Mouse (Mus musculus): ENCODE data around the gene S1pr5. TPM values are rescaled to one million over a fixed set of nuclear protein-coding genes. Genes with fewer than 3 reads are reported as not detected.
"Not testable (repeated sequence)": the region's sequence is repeated elsewhere in the genome, so short reads cannot be mapped to it uniquely, and the experiment has no call there.

The S1pr5 gene
- polyA plus RNA-seq, 1 experiment = 24.3 TPM

- TF ChIP-seq CTCF (IDR thresholded peaks at IDR 0.05; ENCODE audit: extremely low read depth, insufficient read depth, low read length) (no peak), POLR2A (IDR thresholded peaks at IDR 0.05; ENCODE audit: extremely low read depth, insufficient read depth, low read length) (no peak)
- Histone ChIP-seq H3K27ac (ENCODE audit: insufficient read depth, low read length) (no peak overlapping the region), H3K4me3 (ENCODE audit: insufficient read depth, low read length) (no peak overlapping the region), H3K4me1 (ENCODE audit: control insufficient read depth, insufficient read depth, low read length) (peaks cover 2% of the 10 kb centered on the region; the same call in 1 of the 2 replicates)
Measured at GRCm38 (mm10) chr9:21231551-21231950, 16.7 kb downstream of the S1pr5 start.

GRCm38 (mm10) chr9:21227342-21227741 lies 20.9 kb downstream of the S1pr5 start:
- no peak overlapping the region for H3K27ac ChIP-seq (ENCODE audit: insufficient read depth, low read length)
- TF ChIP-seq CTCF (IDR thresholded peaks at IDR 0.05; ENCODE audit: extremely low read depth, insufficient read depth, low read length) (no peak), POLR2A (IDR thresholded peaks at IDR 0.05; ENCODE audit: extremely low read depth, insufficient read depth, low read length) (0 out of 2 replicates have a peak, but pooled peaks have one; percentile 20)

GRCm38 (mm10) chr9:21225415-21225758 lies 22.9 kb downstream of the S1pr5 start:
- TF ChIP-seq CTCF (IDR thresholded peaks at IDR 0.05; ENCODE audit: extremely low read depth, insufficient read depth, low read length) (no peak), POLR2A (IDR thresholded peaks at IDR 0.05; ENCODE audit: extremely low read depth, insufficient read depth, low read length) (no peak)
- H3K4me1 ChIP-seq (ENCODE audit: control insufficient read depth, insufficient read depth, low read length) = peaks cover 5% of the 10 kb centered on the region
- H3K4me3 ChIP-seq (ENCODE audit: insufficient read depth, low read length) = peak overlapping the region; percentile 19
- H3K27ac ChIP-seq (ENCODE audit: insufficient read depth, low read length) = no peak overlapping the region

More at GRCm38 (mm10) chr9:21227342-21227741, 20.9 kb downstream of the S1pr5 start:
- Histone ChIP-seq H3K4me3 (ENCODE audit: insufficient read depth, low read length) (peak overlapping the region; percentile 22; the same call in 1 of the 2 replicates), H3K4me1 (ENCODE audit: control insufficient read depth, insufficient read depth, low read length) (peaks cover 2% of the 10 kb centered on the region; the same call in 1 of the 2 replicates)

- Histone ChIP-seq H3K4me1 (ENCODE audit: control insufficient read depth, insufficient read depth, low read length) (peaks cover 5% of the 10 kb centered on the region), H3K4me3 (ENCODE audit: insufficient read depth, low read length) (peak overlapping the region; percentile 19), H3K27ac (ENCODE audit: insufficient read depth, low read length) (no peak overlapping the region)
- TF ChIP-seq POLR2A (IDR thresholded peaks at IDR 0.05; ENCODE audit: extremely low read depth, insufficient read depth, low read length) (no peak), CTCF (IDR thresholded peaks at IDR 0.05; ENCODE audit: extremely low read depth, insufficient read depth, low read length) (no peak)
Measured at GRCm38 (mm10) chr9:21224576-21225414, 23.4 kb downstream of the S1pr5 start.

GRCm38 (mm10) chr9:21223906-21224305 lies 24.3 kb downstream of the S1pr5 start:
- H3K27ac ChIP-seq (ENCODE audit: insufficient read depth, low read length) = no peak overlapping the region
- TF ChIP-seq POLR2A (IDR thresholded peaks at IDR 0.05; ENCODE audit: extremely low read depth, insufficient read depth, low read length) (no peak), CTCF (IDR thresholded peaks at IDR 0.05; ENCODE audit: extremely low read depth, insufficient read depth, low read length) (no peak)
- H3K4me1 ChIP-seq (ENCODE audit: control insufficient read depth, insufficient read depth, low read length) = peaks cover 5% of the 10 kb centered on the region
- no peak overlapping the region for H3K4me3 ChIP-seq (ENCODE audit: insufficient read depth, low read length)

- H3K27ac ChIP-seq (ENCODE audit: insufficient read depth, low read length); H3K4me1 ChIP-seq (ENCODE audit: control insufficient read depth, insufficient read depth, low read length); H3K4me3 ChIP-seq (ENCODE audit: insufficient read depth, low read length): not testable (repeated sequence)
Measured at GRCm38 (mm10) chr9:21223490-21223889, 24.8 kb downstream of the S1pr5 start.

- H3K4me3 ChIP-seq (ENCODE audit: insufficient read depth, low read length) = no peak overlapping the region
Measured at GRCm38 (mm10) chr9:21221383-21221929, 26.8 kb downstream of the S1pr5 start.

GRCm38 (mm10) chr9:21220490-21221382 lies 27.5 kb downstream of the S1pr5 start:
- H3K4me1 ChIP-seq (ENCODE audit: control insufficient read depth, insufficient read depth, low read length) = peaks cover 5% of the 10 kb centered on the region
- TF ChIP-seq POLR2A (IDR thresholded peaks at IDR 0.05; ENCODE audit: extremely low read depth, insufficient read depth, low read length) (peak; percentile 49; the same call in 1 of the 2 replicates), CTCF (IDR thresholded peaks at IDR 0.05; ENCODE audit: extremely low read depth, insufficient read depth, low read length) (peak; percentile 76)
- H3K27ac ChIP-seq (ENCODE audit: insufficient read depth, low read length) = peak overlapping the region; percentile 9; the same call in 1 of the 2 replicates
- peak overlapping the region; percentile 5; the same call in 1 of the 2 replicates for H3K4me3 ChIP-seq (ENCODE audit: insufficient read depth, low read length)

More at GRCm38 (mm10) chr9:21221383-21221929, 26.8 kb downstream of the S1pr5 start:
- Histone ChIP-seq H3K27ac (ENCODE audit: insufficient read depth, low read length) (no peak overlapping the region), H3K4me1 (ENCODE audit: control insufficient read depth, insufficient read depth, low read length) (peaks cover 5% of the 10 kb centered on the region)
- TF ChIP-seq POLR2A (IDR thresholded peaks at IDR 0.05; ENCODE audit: extremely low read depth, insufficient read depth, low read length) (no peak), CTCF (IDR thresholded peaks at IDR 0.05; ENCODE audit: extremely low read depth, insufficient read depth, low read length) (peak; percentile 40; the same call in 1 of the 2 replicates)

- no peak for TF ChIP-seq POLR2A (IDR thresholded peaks at IDR 0.05; ENCODE audit: extremely low read depth, insufficient read depth, low read length)
- TF ChIP-seq CTCF (IDR thresholded peaks at IDR 0.05; ENCODE audit: extremely low read depth, insufficient read depth, low read length) = no peak
- H3K4me3 ChIP-seq (ENCODE audit: insufficient read depth, low read length) = no peak overlapping the region
- peaks cover 5% of the 10 kb centered on the region for H3K4me1 ChIP-seq (ENCODE audit: control insufficient read depth, insufficient read depth, low read length)
- H3K27ac ChIP-seq (ENCODE audit: insufficient read depth, low read length) = no peak overlapping the region
Measured at GRCm38 (mm10) chr9:21219820-21220219, 28.4 kb downstream of the S1pr5 start.

Data from cortical plate, adult 2 months (tissue).